Mouse (Mus musculus) forebrain, embryonic 13.5 days (tissue): ENCODE data around the gene Vipas39. TPM values are rescaled to one million over a fixed set of nuclear protein-coding genes. Genes with fewer than 3 reads are reported as not detected.
A peak's percentile ranks its signal among the peaks of the same experiment; 100 is the strongest.
"Not testable (repeated sequence)": the region's sequence is repeated elsewhere in the genome, so short reads cannot be mapped to it uniquely, and the experiment has no call there.

Source experiments
- ATAC-seq: fragments of 200-750 bp; cut with Nextera tagmentation; 2 replicates; pipeline ENCODE4 v1.8.0; 2017
- H3K27ac ChIP-seq: fragments of 300-500 bp; sonication (generic); 2 replicates; pipeline ENCODE4 v1.5.1; 2015; ENCODE audit warnings: inconsistent platforms, mild to moderate bottlenecking, moderate library complexity
- H3K27me3 ChIP-seq: fragments of 300-500 bp; sonication (generic); 2 replicates; pipeline ENCODE4 v1.6.1; 2015; ENCODE audit warnings: mild to moderate bottlenecking, inconsistent platforms
- H3K36me3 ChIP-seq: fragments of 300-500 bp; sonication (generic); 2 replicates; pipeline ENCODE4 v1.6.1; 2015; ENCODE audit warnings: mild to moderate bottlenecking, inconsistent platforms; ENCODE audit not compliant: poor library complexity, severe bottlenecking
- H3K4me1 ChIP-seq: fragments of 300-500 bp; sonication (generic); 2 replicates; pipeline ENCODE4 v1.6.1; 2015; ENCODE audit warnings: inconsistent platforms
- H3K4me2 ChIP-seq: fragments of 300-500 bp; sonication (generic); 2 replicates; pipeline ENCODE4 v1.6.1; 2015; ENCODE audit warnings: inconsistent platforms, mild to moderate bottlenecking, moderate library complexity
- H3K4me3 ChIP-seq: fragments of 300-500 bp; sonication (generic); 2 replicates; pipeline ENCODE4 v1.5.1; 2015; ENCODE audit warnings: mild to moderate bottlenecking, inconsistent platforms
- H3K9ac ChIP-seq: fragments of 300-500 bp; sonication (generic); 2 replicates; pipeline ENCODE4 v1.6.1; 2015; ENCODE audit warnings: mild to moderate bottlenecking, inconsistent platforms
- H3K9me3 ChIP-seq: fragments of 300-500 bp; sonication (generic); replicated peaks from 2 replicates; pipeline ENCODE4 v1.6.1; 2016; ENCODE audit warnings: inconsistent platforms
- WGBS: fragments of 180-500 bp; shearing (Covaris S2); methylation state at CpG from one replicate; pipeline ENCODE4 v1.1.7; 2015; 5-methylcytosine and 5-hydroxymethylcytosine counted together
- polyA plus RNA-seq: library from polyadenylated mRNA; unstranded; fragments of >200 nt; fragmentation: Nextera tagmentation; extraction: Ambion mirVana; gene quantifications from 2 replicates; pipeline ENCODE4 v1.2.1, GENCODE M21; 2015

Vipas39 gene
- polyA plus RNA-seq, 1 experiment from 2014 or later, result 68.8 TPM

GRCm38 (mm10) chr12:87284268-87284667 lies 18.2 kb upstream of the Vipas39 start:
- H3K27ac ChIP-seq, result no peak overlapping the region
- WGBS, result 76% methylated on average over 4 of the region's 4 CpGs

GRCm38 (mm10) chr12:87283706-87284105 lies 17.6 kb upstream of the Vipas39 start:
- H3K9me3 ChIP-seq, result no peaks in the 10 kb centered on the region
- 49% methylated on average over 7 of the region's 7 CpGs for WGBS
- H3K4me3 ChIP-seq, result no peak overlapping the region
- H3K27ac ChIP-seq, result no peak overlapping the region
- H3K36me3 ChIP-seq, result no peaks in the 10 kb centered on the region
- H3K27me3 ChIP-seq, result no peaks in the 10 kb centered on the region
- H3K4me1 ChIP-seq, result no peaks in the 10 kb centered on the region
- ATAC-seq, result no peak
- no peak overlapping the region for H3K4me2 ChIP-seq
- H3K9ac ChIP-seq, result no peak overlapping the region

More at GRCm38 (mm10) chr12:87284268-87284667, 18.2 kb upstream of the Vipas39 start:
- Histone ChIP-seq H3K4me2 (no peak overlapping the region), H3K27me3 (no peaks in the 10 kb centered on the region), H3K4me1 (no peaks in the 10 kb centered on the region), H3K4me3 (no peak overlapping the region), H3K9ac (no peak overlapping the region), H3K36me3 (no peaks in the 10 kb centered on the region), H3K9me3 (no peaks in the 10 kb centered on the region)
- ATAC-seq, result no peak

- Histone ChIP-seq H3K9me3 (no peaks in the 10 kb centered on the region), H3K4me2 (no peak overlapping the region), H3K4me1 (peaks cover 4% of the 10 kb centered on the region; the same call in 1 of the 2 replicates), H3K9ac (no peak overlapping the region), H3K36me3 (no peaks in the 10 kb centered on the region), H3K27ac (no peak overlapping the region), H3K27me3 (no peaks in the 10 kb centered on the region), H3K4me3 (no peak overlapping the region)
- WGBS, result 95% methylated on average over 4 of the region's 4 CpGs
- ATAC-seq, result no peak
These were observed 16.7 kb upstream of the Vipas39 start for GRCm38 (mm10) chr12:87282743-87283142.

- WGBS, result 93% methylated on average over 1 of the region's 1 CpGs
- Histone ChIP-seq H3K4me2 (no peak overlapping the region), H3K9ac (no peak overlapping the region), H3K4me3 (no peak overlapping the region), H3K9me3 (no peaks in the 10 kb centered on the region), H3K27ac (no peak overlapping the region), H3K4me1 (peaks cover 4% of the 10 kb centered on the region; the same call in 1 of the 2 replicates), H3K36me3 (peaks cover 2% of the 10 kb centered on the region; the same call in 1 of the 2 replicates), H3K27me3 (no peaks in the 10 kb centered on the region)
- ATAC-seq, result no peak
These were observed 15.7 kb upstream of the Vipas39 start for GRCm38 (mm10) chr12:87281766-87282165.

GRCm38 (mm10) chr12:87279879-87280278 lies 13.8 kb upstream of the Vipas39 start:
- no peak overlapping the region for H3K4me3 ChIP-seq
- no peak overlapping the region for H3K27ac ChIP-seq
- no peaks in the 10 kb centered on the region for H3K27me3 ChIP-seq
- peaks cover 4% of the 10 kb centered on the region; the same call in 1 of the 2 replicates for H3K4me1 ChIP-seq
- peaks cover 21% of the 10 kb centered on the region for H3K36me3 ChIP-seq
- WGBS, result 35% methylated on average over 14 of the region's 14 CpGs
- no peak for ATAC-seq
- no peak overlapping the region for H3K9ac ChIP-seq
- H3K4me2 ChIP-seq, result no peak overlapping the region
- H3K9me3 ChIP-seq, result no peaks in the 10 kb centered on the region

- Histone ChIP-seq H3K27me3 (no peaks in the 10 kb centered on the region), H3K27ac (no peak overlapping the region), H3K9ac (no peak overlapping the region), H3K4me3 (no peak overlapping the region), H3K4me1 (peaks cover 4% of the 10 kb centered on the region; the same call in 1 of the 2 replicates), H3K4me2 (no peak overlapping the region), H3K36me3 (peaks cover 26% of the 10 kb centered on the region), H3K9me3 (no peaks in the 10 kb centered on the region)
- WGBS, result 71% methylated on average over 3 of the region's 3 CpGs
- no peak for ATAC-seq
These were observed 13.3 kb upstream of the Vipas39 start for GRCm38 (mm10) chr12:87279350-87279749.

- H3K36me3 ChIP-seq, result peaks cover 37% of the 10 kb centered on the region
- H3K27me3 ChIP-seq, result no peaks in the 10 kb centered on the region
- ATAC-seq, result no peak
- no peak overlapping the region for H3K27ac ChIP-seq
- no peak overlapping the region for H3K4me3 ChIP-seq
- H3K9ac ChIP-seq, result no peak overlapping the region
- no peaks in the 10 kb centered on the region for H3K9me3 ChIP-seq
- H3K4me2 ChIP-seq, result no peak overlapping the region
- peaks cover 4% of the 10 kb centered on the region; the same call in 1 of the 2 replicates for H3K4me1 ChIP-seq
- WGBS, result 23% methylated on average over 6 of the region's 6 CpGs
These were observed 12.2 kb upstream of the Vipas39 start for GRCm38 (mm10) chr12:87278118-87278730.

- not testable (repeated sequence) for H3K9ac ChIP-seq, H3K27ac ChIP-seq, H3K4me3 ChIP-seq, H3K4me1 ChIP-seq, H3K4me2 ChIP-seq, ATAC-seq, H3K9me3 ChIP-seq, H3K27me3 ChIP-seq
- 94% methylated on average over 4 of the region's 4 CpGs for WGBS
- H3K36me3 ChIP-seq, result peaks cover 47% of the 10 kb centered on the region
These were observed 11.2 kb upstream of the Vipas39 start for GRCm38 (mm10) chr12:87277251-87277650.

- ATAC-seq, result no peak
- Histone ChIP-seq H3K27ac (no peak overlapping the region), H3K9me3 (no peaks in the 10 kb centered on the region), H3K36me3 (peaks cover 68% of the 10 kb centered on the region), H3K27me3 (no peaks in the 10 kb centered on the region), H3K4me1 (peaks cover 4% of the 10 kb centered on the region; the same call in 1 of the 2 replicates), H3K4me2 (no peak overlapping the region), H3K9ac (no peak overlapping the region), H3K4me3 (no peak overlapping the region)
- 92% methylated on average over 9 of the region's 9 CpGs for WGBS
These were observed 9.1 kb upstream of the Vipas39 start for GRCm38 (mm10) chr12:87274853-87275831.

GRCm38 (mm10) chr12:87267682-87268081 lies 1.6 kb upstream of the Vipas39 start:
- H3K9ac ChIP-seq, result peak overlapping the region; percentile 93
- peak overlapping the region; percentile 97 for H3K4me2 ChIP-seq
- H3K27ac ChIP-seq, result no peak overlapping the region
- peaks cover 52% of the 10 kb centered on the region for H3K36me3 ChIP-seq
- H3K27me3 ChIP-seq, result no peaks in the 10 kb centered on the region
- ATAC-seq, result no peak
- H3K4me3 ChIP-seq, result peak overlapping the region; percentile 83
- no peaks in the 10 kb centered on the region for H3K9me3 ChIP-seq
- H3K4me1 ChIP-seq, result peaks cover 27% of the 10 kb centered on the region
- 24% methylated on average over 4 of the region's 4 CpGs for WGBS

GRCm38 (mm10) chr12:87266827-87267603 lies 959 bp upstream of the Vipas39 start:
- Histone ChIP-seq H3K4me1 (peaks cover 27% of the 10 kb centered on the region), H3K9ac (peak overlapping the region; percentile 93), H3K4me3 (peak overlapping the region; percentile 83), H3K27me3 (no peaks in the 10 kb centered on the region), H3K4me2 (peak overlapping the region; percentile 97), H3K9me3 (no peaks in the 10 kb centered on the region), H3K27ac (peak overlapping the region; percentile 83), H3K36me3 (peaks cover 50% of the 10 kb centered on the region)
- ATAC-seq, result peak; percentile 66
- WGBS, result under 1% methylated on average over 31 of the region's 31 CpGs
